Mouse (Mus musculus) olfactory bulb, adult 2 months (tissue): ENCODE data around the gene Cbln3. TPM values are rescaled to one million over a fixed set of nuclear protein-coding genes. Genes with fewer than 3 reads are reported as not detected.

Source experiments
- H3K27ac ChIP-seq: fragments of 200-500 bp; 2 replicates; pipeline ENCODE4 v1.5.1; 2012; ENCODE audit warnings: low read depth, low read length; ENCODE audit not compliant: insufficient read depth
- H3K4me1 ChIP-seq: fragments of 200-500 bp; 2 replicates; pipeline ENCODE4 v1.6.1; 2012; ENCODE audit warnings: low read length; ENCODE audit not compliant: control insufficient read depth, insufficient read depth
- H3K4me3 ChIP-seq: fragments of 200-500 bp; 2 replicates; pipeline ENCODE4 v1.5.1; 2012; ENCODE audit warnings: mild to moderate bottlenecking, low read depth, low read length, moderate library complexity; ENCODE audit not compliant: insufficient read depth
- CTCF ChIP-seq: fragments of 200-500 bp; IDR thresholded peaks from 2 replicates; pipeline ENCODE4 v1.5.1; 2012; ENCODE audit warnings: low read depth, mild to moderate bottlenecking, low read length, moderate library complexity; ENCODE audit not compliant: insufficient read depth
- POLR2A ChIP-seq: fragments of 200-500 bp; IDR thresholded peaks from 2 replicates; pipeline ENCODE4 v1.6.1; 2012; ENCODE audit warnings: mild to moderate bottlenecking, low read depth, low read length, moderate library complexity; ENCODE audit not compliant: insufficient read depth
- WGBS: fragments of 180-500 bp; shearing (Covaris S2); methylation state at CpG from one replicate; pipeline ENCODE4 v1.1.7; 2018; 5-methylcytosine and 5-hydroxymethylcytosine counted together
- polyA plus RNA-seq: library from polyadenylated mRNA; stranded (reverse); fragments of >200 nt; gene quantifications from 2 replicates; pipeline ENCODE4 v1.2.4, GENCODE M21; 2012; ENCODE audit warnings: low replicate concordance; ENCODE audit not compliant: missing spikeins, insufficient read depth, insufficient read length

Cbln3 gene
- polyA plus RNA-seq = not detected in 2 replicates

GRCm38 (mm10) chr14:55884166-55884565 is at the start of gene Cbln3:
Cbln3 (minus strand) TSS chr14:55884392.
- 42% methylated on average over 4 of the region's 4 CpGs for WGBS
- TF ChIP-seq POLR2A = no peak
- no peak for TF ChIP-seq CTCF
- H3K4me1 ChIP-seq = peaks cover 24% of the 10 kb centered on the region
- H3K4me3 ChIP-seq = peak within 1 kb of the TSS; percentile 62
- H3K27ac ChIP-seq = no peak within 1 kb of the TSS

DNA sequence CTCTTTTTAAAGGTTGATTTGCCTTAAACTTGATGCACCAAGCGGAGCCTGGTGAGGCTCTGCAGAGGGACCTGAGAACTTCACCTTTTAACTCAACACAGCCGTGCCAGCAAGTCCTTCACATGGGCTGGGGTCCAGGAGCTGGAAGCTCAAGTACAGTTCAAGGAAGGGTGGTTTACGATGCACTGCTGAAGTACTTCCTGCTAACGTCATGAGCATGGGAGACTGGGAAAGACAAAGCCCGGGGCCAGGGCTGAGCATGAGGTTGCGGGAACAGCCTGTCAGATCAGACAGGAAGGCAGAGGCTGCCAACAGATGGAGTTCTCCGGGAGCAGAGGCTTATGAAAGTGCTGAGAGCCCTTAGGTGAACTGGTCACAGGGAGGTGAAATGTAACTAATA is 49.4 kb upstream of the Cbln3 start:
- WGBS = 49% methylated on average over 7 of the region's 7 CpGs
- TF ChIP-seq POLR2A (no peak), CTCF (no peak)

DNA sequence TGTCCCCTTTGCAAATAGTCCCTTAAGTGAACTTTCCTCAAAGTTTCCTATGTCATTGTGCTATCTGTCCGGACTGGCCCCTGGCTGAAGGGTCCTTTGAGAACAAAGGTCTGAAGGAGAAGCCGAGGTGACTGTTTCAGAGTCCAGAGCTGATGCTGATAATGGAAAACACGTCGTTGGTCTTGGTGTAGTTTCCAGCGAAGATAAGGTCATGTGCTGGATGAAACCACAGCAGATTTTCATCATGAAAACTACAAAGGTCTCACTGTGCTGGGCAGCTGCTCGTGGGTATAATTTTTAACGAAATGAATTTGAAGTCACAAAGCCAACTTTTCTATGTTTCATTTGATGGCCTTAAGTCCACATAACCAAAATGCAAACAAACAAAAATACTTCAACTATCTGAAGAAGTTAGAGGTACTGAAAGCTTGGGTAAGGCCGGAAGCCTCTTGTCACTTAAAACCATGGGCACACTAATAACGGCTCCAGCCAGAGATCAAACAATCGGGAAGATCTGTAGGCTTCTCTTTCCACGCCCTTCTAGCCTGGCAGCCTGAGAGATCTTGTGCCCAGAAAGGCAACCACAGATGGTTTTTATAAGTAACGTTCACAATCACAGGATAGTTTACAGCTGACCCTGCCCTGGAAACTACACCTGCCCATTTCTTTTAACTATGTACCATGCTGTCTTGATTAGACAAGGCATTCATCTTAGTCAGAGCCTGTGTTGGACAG is 45.2 kb upstream of the Cbln3 start:
- no peak overlapping the region for H3K4me3 ChIP-seq
- no peaks in the 10 kb centered on the region for H3K4me1 ChIP-seq
- 83% methylated on average over 12 of the region's 12 CpGs for WGBS
- no peak overlapping the region for H3K27ac ChIP-seq
- TF ChIP-seq POLR2A (no peak), CTCF (no peak)

More for the DNA sequence above, 49.4 kb upstream of the Cbln3 start:
- H3K27ac ChIP-seq = no peak overlapping the region
- no peaks in the 10 kb centered on the region for H3K4me1 ChIP-seq
- no peak overlapping the region for H3K4me3 ChIP-seq

GRCm38 (mm10) chr14:55926847-55927246 is 42.7 kb upstream of the Cbln3 start:
- WGBS = 83% methylated on average over 4 of the region's 4 CpGs
- no peak for TF ChIP-seq CTCF
- no peak for TF ChIP-seq POLR2A
- Histone ChIP-seq H3K4me1 (no peaks in the 10 kb centered on the region), H3K4me3 (no peak overlapping the region), H3K27ac (no peak overlapping the region)

DNA sequence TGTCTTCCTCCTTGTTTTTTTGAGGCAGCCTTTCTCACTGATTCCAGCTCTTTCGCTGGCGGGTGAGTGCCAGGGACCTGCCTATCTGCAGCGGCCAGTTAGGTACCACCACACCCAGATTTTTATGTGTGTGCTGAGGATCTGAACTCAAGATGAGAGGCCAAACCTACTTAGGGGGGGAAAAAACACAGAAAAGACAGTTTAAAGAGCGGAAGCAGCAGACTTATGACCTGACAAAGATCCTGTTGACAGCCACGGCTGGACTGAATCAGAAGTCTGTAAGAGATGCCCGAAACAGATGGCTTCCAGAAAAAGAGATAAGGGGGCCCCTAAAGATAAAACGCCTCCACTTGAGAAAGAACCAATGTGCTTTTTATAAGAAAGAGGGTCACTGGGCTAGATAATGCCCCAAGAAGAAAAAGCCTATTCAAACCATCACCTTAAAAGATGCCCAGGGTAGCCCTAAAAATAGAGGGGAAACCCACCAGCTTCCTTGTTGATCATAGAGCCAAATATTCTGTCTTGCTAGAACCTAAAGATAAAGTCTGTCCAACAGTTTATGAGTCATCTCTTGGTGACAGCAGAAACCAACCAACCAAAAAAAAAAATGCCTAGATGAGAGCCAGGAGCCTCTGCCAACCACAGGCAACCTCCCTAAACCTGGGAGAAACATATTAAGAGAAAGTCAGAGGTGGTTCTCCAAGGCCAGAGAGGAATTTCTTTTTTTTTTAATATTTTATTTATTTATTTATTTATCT is 38.5 kb upstream of the Cbln3 start:
- Histone ChIP-seq H3K4me1 (no peaks in the 10 kb centered on the region), H3K4me3 (no peak overlapping the region), H3K27ac (no peak overlapping the region)
- no peak for TF ChIP-seq CTCF
- TF ChIP-seq POLR2A = no peak
- WGBS = 91% methylated on average over 7 of the region's 7 CpGs

- TF ChIP-seq POLR2A = no peak
- no peak for TF ChIP-seq CTCF
- Histone ChIP-seq H3K4me1 (no peaks in the 10 kb centered on the region), H3K27ac (no peak overlapping the region), H3K4me3 (no peak overlapping the region)
- WGBS = 43% methylated on average over 14 of the region's 14 CpGs
Measured at GRCm38 (mm10) chr14:55918240-55919082, 34.3 kb upstream of the Cbln3 start.

GRCm38 (mm10) chr14:55913406-55913805 is 29.2 kb upstream of the Cbln3 start:
- 73% methylated on average over 4 of the region's 4 CpGs for WGBS
- Histone ChIP-seq H3K27ac (no peak overlapping the region), H3K4me3 (no peak overlapping the region), H3K4me1 (no peaks in the 10 kb centered on the region)
- no peak for TF ChIP-seq POLR2A

DNA sequence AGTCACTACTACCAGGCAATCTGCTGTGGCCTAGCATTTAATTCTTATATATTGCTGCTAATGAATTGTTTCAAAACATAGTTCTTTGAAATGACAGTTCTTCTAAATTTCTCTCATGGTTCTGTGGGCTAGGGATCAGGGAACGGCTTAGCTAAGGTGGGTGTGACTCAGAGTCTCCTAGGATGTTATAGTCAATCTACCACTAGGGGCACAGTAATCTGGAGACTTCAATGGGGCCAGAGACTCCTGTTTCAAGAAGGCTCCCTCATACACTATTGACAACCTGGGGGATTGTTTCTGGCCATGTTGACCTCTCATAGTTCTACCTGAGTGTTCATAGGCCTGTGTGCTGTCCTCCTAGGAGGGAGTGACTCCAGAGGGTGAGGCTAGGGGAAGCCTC is 21.3 kb upstream of the Cbln3 start:
- no peak overlapping the region for H3K27ac ChIP-seq
- TF ChIP-seq POLR2A = no peak
- TF ChIP-seq CTCF = no peak
- 4% methylated on average over 1 of the region's 1 CpGs for WGBS

DNA sequence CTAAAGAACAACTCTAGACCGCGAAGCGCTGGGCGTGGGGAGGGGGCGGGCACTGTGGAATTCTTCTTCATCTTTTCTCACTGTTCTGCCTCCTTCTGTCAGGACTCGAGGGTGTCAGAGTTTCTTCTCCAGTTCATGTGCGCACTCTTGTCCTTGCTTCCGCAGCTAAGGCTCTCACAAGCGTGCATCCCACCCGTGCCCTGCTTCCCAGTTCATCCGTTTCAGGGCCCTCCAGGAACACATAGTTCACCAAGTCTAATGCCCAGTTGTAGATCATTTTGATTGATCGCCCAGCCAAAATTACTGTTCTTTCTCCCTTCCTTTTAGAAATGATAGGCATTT is 16.2 kb upstream of the Cbln3 start:
- TF ChIP-seq CTCF (no peak), POLR2A (0 out of 2 replicates have a peak, but pooled peaks have one; percentile 50)
- H3K4me3 ChIP-seq = peak overlapping the region; percentile 62
- 4% methylated on average over 12 of the region's 12 CpGs for WGBS

More for the DNA sequence above, 21.3 kb upstream of the Cbln3 start:
- H3K4me3 ChIP-seq = no peak overlapping the region
- H3K4me1 ChIP-seq = peaks cover 4% of the 10 kb centered on the region; the same call in 1 of the 2 replicates

More for the DNA sequence above, 16.2 kb upstream of the Cbln3 start:
- Histone ChIP-seq H3K4me1 (peaks cover 7% of the 10 kb centered on the region; the same call in 1 of the 2 replicates), H3K27ac (peak overlapping the region; percentile 78)
